Mouse (Mus musculus): ENCODE data around the gene Hmg20b. TPM values are rescaled to one million over a fixed set of nuclear protein-coding genes. Genes with fewer than 3 reads are reported as not detected.
A peak's percentile ranks its signal among the peaks of the same experiment; 100 is the strongest.

Hmg20b gene
- polyA plus RNA-seq, 1 experiment = 89.0 TPM

DNA sequence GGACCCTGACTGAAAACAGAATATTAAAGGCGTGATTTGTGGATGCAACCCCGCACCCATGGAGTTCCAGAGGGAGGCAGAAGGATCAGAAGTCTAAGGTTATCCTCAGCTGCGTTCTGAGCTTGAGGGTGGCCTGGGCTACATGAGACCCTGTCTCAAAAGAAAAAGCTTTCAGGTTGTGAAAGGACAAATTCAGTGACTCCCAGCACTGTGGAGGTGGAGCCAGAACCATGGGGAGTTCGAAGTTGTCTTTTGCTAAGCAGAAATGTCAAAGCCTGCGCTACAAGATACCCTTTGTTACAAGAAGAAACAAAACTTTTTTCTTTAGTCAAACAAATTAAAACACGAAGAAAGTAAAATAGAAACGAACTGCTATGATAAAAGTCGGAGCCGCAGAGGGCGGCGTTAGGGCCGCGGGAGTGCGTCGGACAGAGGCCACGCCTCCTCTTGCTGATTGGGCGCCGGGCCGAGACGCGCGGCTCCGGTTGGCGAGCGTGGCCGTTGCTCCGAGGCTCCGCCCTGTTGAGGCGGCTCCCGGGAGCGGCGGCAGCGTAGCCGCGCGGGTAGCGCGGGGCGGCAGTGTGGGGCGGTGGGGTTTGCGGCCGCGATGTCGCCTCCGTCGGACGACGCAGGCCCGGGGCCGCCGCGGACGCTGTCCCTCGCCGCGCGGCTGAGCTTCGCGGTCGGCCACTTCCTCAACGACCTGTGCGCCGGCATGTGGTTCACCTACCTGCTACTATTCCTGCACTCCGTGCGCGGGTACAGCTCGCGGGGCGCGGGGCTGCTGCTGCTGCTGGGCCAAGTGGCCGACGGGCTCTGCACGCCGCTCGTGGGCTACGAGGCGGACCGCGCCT lies 6.9 kb upstream of the Hmg20b start, which contains the start of gene Mfsd12:
Mfsd12 (plus strand) TSS at position 501 of the 854 bp plus-strand sequence.
- no peaks in the 10 kb centered on the region for H3K36me3 ChIP-seq (ENCODE audit: control insufficient read depth, insufficient read depth)
- H3K79me3 ChIP-seq (ENCODE audit: low read depth) = no peaks in the 10 kb centered on the region
- no peaks in the 10 kb centered on the region for H3K27me3 ChIP-seq (ENCODE audit: control insufficient read depth, insufficient read depth, insufficient read length)
- H3K79me2 ChIP-seq (ENCODE audit: control insufficient read depth, insufficient read depth) = no peaks in the 10 kb centered on the region
- H3K4me3 ChIP-seq (ENCODE audit: insufficient read depth, poor library complexity, severe bottlenecking) = peak within 1 kb of the TSS; percentile 50
- H3ac ChIP-seq (ENCODE audit: control insufficient read depth, insufficient read length, low read depth) = peak within 1 kb of the TSS; percentile 99
- no peak for TF ChIP-seq CEBPB (IDR thresholded peaks at IDR 0.05; ENCODE audit: low read depth)
- TF ChIP-seq MAX (IDR thresholded peaks at IDR 0.05) = peak; percentile 13
- no peak for TF ChIP-seq CTCF (IDR thresholded peaks at IDR 0.05; ENCODE audit: control insufficient read depth, insufficient read depth, insufficient read length)
- TF ChIP-seq USF1 (IDR thresholded peaks at IDR 0.05; ENCODE audit: low read depth) = no peak
- no peak for TF ChIP-seq FOSL1 (IDR thresholded peaks at IDR 0.05; ENCODE audit: insufficient read depth, low read length, poor library complexity, severe bottlenecking)
- TF ChIP-seq MYOG (IDR thresholded peaks at IDR 0.05; ENCODE audit: control insufficient read depth, extremely low read depth, insufficient read length) = no peak
- TF ChIP-seq MYOD1 (IDR thresholded peaks at IDR 0.05; ENCODE audit: control insufficient read depth, insufficient read length, low read depth) = no peak

DNA sequence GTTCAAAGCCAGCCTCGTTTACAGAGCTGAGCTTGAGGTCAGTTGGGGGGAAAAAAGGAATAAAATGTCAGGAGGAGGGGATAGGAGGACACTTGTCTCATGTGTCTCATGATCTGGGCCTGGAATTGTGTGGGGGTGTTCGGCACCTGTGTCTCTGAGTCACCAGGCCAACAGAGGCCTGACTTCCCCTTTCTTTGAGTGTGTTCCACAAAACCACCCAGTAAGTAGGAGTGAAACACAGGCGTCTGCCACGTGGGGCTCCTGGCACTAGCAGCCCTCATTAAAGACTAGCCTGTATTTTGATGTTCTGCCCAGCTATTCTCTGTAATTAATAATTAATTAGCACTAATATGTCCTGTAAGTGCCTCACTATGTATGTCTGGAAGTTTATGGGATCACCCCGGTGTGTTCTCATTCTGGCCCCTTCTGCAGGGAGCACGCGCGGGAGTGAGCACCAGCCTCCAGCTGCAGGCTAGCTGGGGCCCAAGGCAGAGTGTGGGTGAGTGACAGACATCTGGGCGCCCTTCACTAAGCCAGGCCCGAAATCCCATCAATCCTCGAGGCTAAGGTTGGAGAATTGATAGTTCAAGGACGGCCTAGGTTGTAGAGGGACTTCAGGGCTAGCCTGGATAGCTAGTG lies 6.2 kb upstream of the Hmg20b start:
- no peak for TF ChIP-seq MYOG (IDR thresholded peaks at IDR 0.05; ENCODE audit: control insufficient read depth, extremely low read depth, insufficient read length)
- TF ChIP-seq USF1 (IDR thresholded peaks at IDR 0.05; ENCODE audit: low read depth) = no peak
- TF ChIP-seq CEBPB (IDR thresholded peaks at IDR 0.05; ENCODE audit: low read depth) = no peak
- no peak for TF ChIP-seq MYOD1 (IDR thresholded peaks at IDR 0.05; ENCODE audit: control insufficient read depth, insufficient read length, low read depth)
- TF ChIP-seq MAX (IDR thresholded peaks at IDR 0.05) = no peak
- no peak for TF ChIP-seq CTCF (IDR thresholded peaks at IDR 0.05; ENCODE audit: control insufficient read depth, insufficient read depth, insufficient read length)
- H3ac ChIP-seq (ENCODE audit: control insufficient read depth, insufficient read length, low read depth) = peak overlapping the region; percentile 23
- H3K36me3 ChIP-seq (ENCODE audit: control insufficient read depth, insufficient read depth) = no peaks in the 10 kb centered on the region
- H3K79me3 ChIP-seq (ENCODE audit: low read depth) = no peaks in the 10 kb centered on the region
- H3K4me3 ChIP-seq (ENCODE audit: insufficient read depth, poor library complexity, severe bottlenecking) = no peak overlapping the region
- no peaks in the 10 kb centered on the region for H3K79me2 ChIP-seq (ENCODE audit: control insufficient read depth, insufficient read depth)
- H3K27me3 ChIP-seq (ENCODE audit: control insufficient read depth, insufficient read depth, insufficient read length) = no peaks in the 10 kb centered on the region

GRCm38 (mm10) chr10:81355533-81355932 lies 5.3 kb upstream of the Hmg20b start:
- TF ChIP-seq USF1 (IDR thresholded peaks at IDR 0.05; ENCODE audit: low read depth) = no peak
- no peak for TF ChIP-seq CTCF (IDR thresholded peaks at IDR 0.05; ENCODE audit: control insufficient read depth, insufficient read depth, insufficient read length)
- Histone ChIP-seq H3K79me3 (ENCODE audit: low read depth) (no peaks in the 10 kb centered on the region), H3ac (ENCODE audit: control insufficient read depth, insufficient read length, low read depth) (no peak overlapping the region), H3K79me2 (ENCODE audit: control insufficient read depth, insufficient read depth) (no peaks in the 10 kb centered on the region), H3K4me3 (ENCODE audit: insufficient read depth, poor library complexity, severe bottlenecking) (no peak overlapping the region), H3K36me3 (ENCODE audit: control insufficient read depth, insufficient read depth) (no peaks in the 10 kb centered on the region), H3K27me3 (ENCODE audit: control insufficient read depth, insufficient read depth, insufficient read length) (no peaks in the 10 kb centered on the region)

- TF ChIP-seq FOSL1 (IDR thresholded peaks at IDR 0.05; ENCODE audit: insufficient read depth, low read length, poor library complexity, severe bottlenecking) (no peak), CEBPB (IDR thresholded peaks at IDR 0.05; ENCODE audit: low read depth) (no peak), CTCF (IDR thresholded peaks at IDR 0.05; ENCODE audit: control insufficient read depth, insufficient read depth, insufficient read length) (no peak), USF1 (IDR thresholded peaks at IDR 0.05; ENCODE audit: low read depth) (no peak), MYOD1 (IDR thresholded peaks at IDR 0.05; ENCODE audit: control insufficient read depth, insufficient read length, low read depth) (no peak), MAX (IDR thresholded peaks at IDR 0.05) (no peak), MYOG (IDR thresholded peaks at IDR 0.05; ENCODE audit: control insufficient read depth, extremely low read depth, insufficient read length) (no peak)
- no peaks in the 10 kb centered on the region for H3K36me3 ChIP-seq (ENCODE audit: control insufficient read depth, insufficient read depth)
- peaks cover under 1% of the 10 kb centered on the region for H3K79me3 ChIP-seq (ENCODE audit: low read depth)
- H3K79me2 ChIP-seq (ENCODE audit: control insufficient read depth, insufficient read depth) = peaks cover 1% of the 10 kb centered on the region
- no peak overlapping the region for H3K4me3 ChIP-seq (ENCODE audit: insufficient read depth, poor library complexity, severe bottlenecking)
- no peak overlapping the region for H3ac ChIP-seq (ENCODE audit: control insufficient read depth, insufficient read length, low read depth)
- H3K27me3 ChIP-seq (ENCODE audit: control insufficient read depth, insufficient read depth, insufficient read length) = no peaks in the 10 kb centered on the region
Observed at GRCm38 (mm10) chr10:81354738-81355477, 4.6 kb upstream of the Hmg20b start.

GRCm38 (mm10) chr10:81351678-81352291 lies 1.5 kb upstream of the Hmg20b start:
- no peaks in the 10 kb centered on the region for H3K27me3 ChIP-seq (ENCODE audit: control insufficient read depth, insufficient read depth, insufficient read length)
- peaks cover 14% of the 10 kb centered on the region for H3K79me2 ChIP-seq (ENCODE audit: control insufficient read depth, insufficient read depth)
- H3K4me3 ChIP-seq (ENCODE audit: insufficient read depth, poor library complexity, severe bottlenecking) = no peak overlapping the region
- H3K79me3 ChIP-seq (ENCODE audit: low read depth) = peaks cover 5% of the 10 kb centered on the region
- no peak overlapping the region for H3ac ChIP-seq (ENCODE audit: control insufficient read depth, insufficient read length, low read depth)
- peak; percentile 10 for TF ChIP-seq MYOD1 (IDR thresholded peaks at IDR 0.05; ENCODE audit: control insufficient read depth, insufficient read length, low read depth)
- no peak for TF ChIP-seq MYOG (IDR thresholded peaks at IDR 0.05; ENCODE audit: control insufficient read depth, extremely low read depth, insufficient read length)
- no peak for TF ChIP-seq USF1 (IDR thresholded peaks at IDR 0.05; ENCODE audit: low read depth)
- TF ChIP-seq FOSL1 (IDR thresholded peaks at IDR 0.05; ENCODE audit: insufficient read depth, low read length, poor library complexity, severe bottlenecking) = no peak
- TF ChIP-seq MAX (IDR thresholded peaks at IDR 0.05) = no peak
- TF ChIP-seq CTCF (IDR thresholded peaks at IDR 0.05; ENCODE audit: control insufficient read depth, insufficient read depth, insufficient read length) = no peak
- no peak for TF ChIP-seq CEBPB (IDR thresholded peaks at IDR 0.05; ENCODE audit: low read depth)
- peaks cover 16% of the 10 kb centered on the region for H3K36me3 ChIP-seq (ENCODE audit: control insufficient read depth, insufficient read depth)
